Mouse (Mus musculus): ENCODE data around the gene Adam10.

DNA sequence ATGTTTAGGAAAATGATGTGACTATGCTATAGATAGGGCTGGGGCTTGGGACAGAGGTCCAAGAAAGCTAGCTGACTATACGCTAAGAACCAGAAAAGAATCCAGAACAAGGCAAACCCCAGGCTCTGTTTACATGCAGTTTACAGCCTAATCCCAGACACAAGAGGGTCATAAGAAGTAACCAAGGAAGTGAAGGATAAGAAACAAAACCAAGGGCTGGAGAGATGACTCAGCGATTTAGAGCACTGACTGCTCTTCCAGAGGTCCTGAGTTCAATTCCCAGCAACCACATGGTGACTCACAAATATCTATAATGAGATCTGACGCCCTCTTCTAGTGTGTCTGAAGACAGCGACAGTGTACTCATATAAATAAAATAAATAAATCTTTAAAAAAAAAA is 3.7 kb upstream of the Adam10 start:
- no peak for TF ChIP-seq CTCF (IDR thresholded peaks at IDR 0.05; ENCODE audit: extremely low read depth, insufficient read depth, insufficient read length, insufficient replicate concordance)
- no peak for TF ChIP-seq POLR2A (IDR thresholded peaks at IDR 0.05; ENCODE audit: low read depth, low read length)
